Mouse (Mus musculus) MEL (cell line): Measurements from ENCODE around the gene Tcf7. TPM values are rescaled to one million over a fixed set of nuclear protein-coding genes. Genes with fewer than 3 reads are reported as not detected.

ENCODE experiments used
- DNase-seq: peaks from one replicate; pipeline ENCODE4 v3.0.0; 2011; ENCODE audit warnings: low read depth, low spot score
- H3K27ac ChIP-seq: 2 replicates; pipeline ENCODE4 v1.5.1; 2012; ENCODE audit warnings: low read depth, mild to moderate bottlenecking, control low read depth, low read length, moderate library complexity; ENCODE audit not compliant: control insufficient read depth
- H3K27me3 ChIP-seq, 2 experiments: fragments of 150-350 bp in 1 of 2; sonication (generic) in 1 of 2; 2 replicates each; pipeline ENCODE4 v1.6.1; 2012; ENCODE audit warnings: low read length in 2 of 2, mild to moderate bottlenecking in 2 of 2, improper control_type of control experiment in 1 of 2, moderate library complexity in 1 of 2; ENCODE audit not compliant: insufficient read depth in 2 of 2, control insufficient read depth in 1 of 2
- H3K36me3 ChIP-seq, 2 experiments: 2 replicates each; pipeline ENCODE4 v1.6.1; 2012 to 2014; ENCODE audit warnings: low read length in 2 of 2, improper control_type of control experiment in 1 of 2, inconsistent platforms in 1 of 2, mild to moderate bottlenecking in 1 of 2; ENCODE audit not compliant: insufficient read depth in 2 of 2, control insufficient read depth in 1 of 2
- H3K4me1 ChIP-seq, 2 experiments: fragments of 150-350 bp in 1 of 2; sonication (generic) in 1 of 2; 2 replicates each; pipeline ENCODE4 v1.6.1; 2012; ENCODE audit warnings: low read length in 2 of 2, improper control_type of control experiment in 1 of 2, mild to moderate bottlenecking in 1 of 2; ENCODE audit not compliant: insufficient read depth in 2 of 2, control insufficient read depth in 1 of 2
- H3K4me3 ChIP-seq, 2 experiments: fragments of 150-350 bp in 1 of 2; sonication (generic) in 1 of 2; 2 replicates each; pipeline ENCODE4 v1.5.1; 2012; ENCODE audit warnings: low read depth in 2 of 2, low read length in 2 of 2, mild to moderate bottlenecking in 2 of 2, moderate library complexity in 2 of 2, control low read depth in 1 of 2, improper control_type of control experiment in 1 of 2; ENCODE audit not compliant: control insufficient read depth in 1 of 2, insufficient read depth in 1 of 2
- H3K79me2 ChIP-seq: 2 replicates; pipeline ENCODE4 v1.6.1; 2012; ENCODE audit warnings: mild to moderate bottlenecking, low read length, moderate library complexity; ENCODE audit not compliant: control insufficient read depth, poor library complexity, insufficient read depth
- H3K9ac ChIP-seq: 2 replicates; pipeline ENCODE4 v1.6.1; 2012; ENCODE audit warnings: low read depth, mild to moderate bottlenecking, control low read depth, low read length, moderate library complexity; ENCODE audit not compliant: control insufficient read depth, poor library complexity, severe bottlenecking
- H3K9me3 ChIP-seq: fragments of 150-350 bp; sonication (generic); replicated peaks from 2 replicates; pipeline ENCODE4 v1.6.1; 2012; ENCODE audit warnings: mild to moderate bottlenecking, low read length, improper control_type of control experiment, moderate library complexity; ENCODE audit not compliant: insufficient read depth
- BHLHE40 ChIP-seq: IDR thresholded peaks from 2 replicates; pipeline ENCODE4 v1.6.1; 2012; ENCODE audit warnings: low read depth, mild to moderate bottlenecking, inconsistent platforms, low read length, improper control_type of control experiment, borderline replicate concordance
- CHD1 ChIP-seq: IDR thresholded peaks from 2 replicates; pipeline ENCODE4 v1.6.1; 2012; ENCODE audit warnings: low read depth, mild to moderate bottlenecking, inconsistent platforms, low read length, improper control_type of control experiment
- CHD2 ChIP-seq: IDR thresholded peaks from 2 replicates; pipeline ENCODE4 v1.6.1; 2011; ENCODE audit warnings: low read length, improper control_type of control experiment
- CTCF ChIP-seq, 3 experiments: IDR thresholded peaks in 2 of 3; conservative IDR thresholded peaks in 1 of 3; 2 replicates each; pipeline ENCODE4 v1.5.1; 2011 to 2012; ENCODE audit warnings: low read length in 3 of 3, low read depth in 2 of 3, mild to moderate bottlenecking in 2 of 3, improper control_type of control experiment in 1 of 3, inconsistent platforms in 1 of 3, mixed read lengths in 1 of 3, moderate library complexity in 1 of 3; ENCODE audit not compliant: control insufficient read depth in 1 of 3, insufficient read depth in 1 of 3, poor library complexity in 1 of 3, severe bottlenecking in 1 of 3
- ELF1 ChIP-seq: IDR thresholded peaks from 2 replicates; pipeline ENCODE4 v1.6.1; 2014; ENCODE audit warnings: low read depth, mild to moderate bottlenecking, inconsistent platforms, low read length, improper control_type of control experiment, moderate library complexity
- EP300 ChIP-seq, 2 experiments: IDR thresholded peaks; 2 replicates each; pipeline ENCODE4 v1.6.1; 2011; ENCODE audit warnings: improper control_type of control experiment in 2 of 2, low read length in 2 of 2, low read depth in 1 of 2, mild to moderate bottlenecking in 1 of 2
- GABPA ChIP-seq: IDR thresholded peaks from 2 replicates; pipeline ENCODE4 v1.6.1; 2012; ENCODE audit warnings: low read depth, mild to moderate bottlenecking, inconsistent platforms, low read length, improper control_type of control experiment, moderate library complexity
- HCFC1 ChIP-seq: IDR thresholded peaks from 2 replicates; pipeline ENCODE4 v1.6.1; 2012; ENCODE audit warnings: low read depth, mild to moderate bottlenecking, inconsistent platforms, low read length, improper control_type of control experiment, moderate library complexity
- MAFK ChIP-seq: IDR thresholded peaks from 2 replicates; pipeline ENCODE4 v1.6.1; 2011; ENCODE audit warnings: low read depth, mild to moderate bottlenecking, low read length, improper control_type of control experiment, borderline replicate concordance
- MAZ ChIP-seq: IDR thresholded peaks from 2 replicates; pipeline ENCODE4 v1.6.1; 2012; ENCODE audit warnings: low read depth, mild to moderate bottlenecking, inconsistent platforms, low read length, improper control_type of control experiment
- MEF2A ChIP-seq: IDR thresholded peaks from 2 replicates; pipeline ENCODE4 v1.6.1; 2014; ENCODE audit warnings: low read depth, mild to moderate bottlenecking, inconsistent platforms, low read length, improper control_type of control experiment; ENCODE audit not compliant: poor library complexity, insufficient replicate concordance, severe bottlenecking; ENCODE audit errors: extremely low read depth
- MYC ChIP-seq: IDR thresholded peaks from 2 replicates; pipeline ENCODE4 v1.6.1; 2011; ENCODE audit warnings: low read depth, mild to moderate bottlenecking, low read length, improper control_type of control experiment, moderate library complexity
- POLR2A ChIP-seq, 2 experiments: IDR thresholded peaks; 2 replicates each; pipeline ENCODE4 v1.6.1; 2011 to 2012; ENCODE audit warnings: low read length in 2 of 2, mild to moderate bottlenecking in 2 of 2, control low read depth in 1 of 2, improper control_type of control experiment in 1 of 2, low read depth in 1 of 2, moderate library complexity in 1 of 2; ENCODE audit not compliant: control insufficient read depth in 1 of 2, insufficient read depth in 1 of 2, poor library complexity in 1 of 2
- POLR2AphosphoS2 ChIP-seq: IDR thresholded peaks from 2 replicates; pipeline ENCODE4 v1.6.1; 2011; ENCODE audit warnings: low read length, improper control_type of control experiment
- POLR2AphosphoS5 ChIP-seq: IDR thresholded peaks from 2 replicates; pipeline ENCODE4 v1.6.1; 2012; ENCODE audit warnings: low read depth, borderline replicate concordance, mild to moderate bottlenecking, inconsistent platforms, low read length, moderate library complexity, mixed read lengths
- RAD21 ChIP-seq: IDR thresholded peaks from 2 replicates; pipeline ENCODE4 v1.6.1; 2011; ENCODE audit warnings: mild to moderate bottlenecking, low read depth, low read length, improper control_type of control experiment
- RCOR1 ChIP-seq: IDR thresholded peaks from 2 replicates; pipeline ENCODE4 v1.6.1; 2012; ENCODE audit warnings: low read depth, mild to moderate bottlenecking, inconsistent platforms, low read length, improper control_type of control experiment
- TAL1 ChIP-seq: IDR thresholded peaks from 2 replicates; pipeline ENCODE4 v1.6.1; 2012; ENCODE audit warnings: mild to moderate bottlenecking, inconsistent platforms, low read length, moderate library complexity, mixed read lengths
- TCF12 ChIP-seq: IDR thresholded peaks from 2 replicates; pipeline ENCODE4 v1.6.1; 2014; ENCODE audit warnings: low read depth, mild to moderate bottlenecking, inconsistent platforms, low read length, improper control_type of control experiment, moderate library complexity
- UBTF ChIP-seq: IDR thresholded peaks from 2 replicates; pipeline ENCODE4 v1.6.1; 2012; ENCODE audit warnings: low read depth, mild to moderate bottlenecking, inconsistent platforms, low read length, improper control_type of control experiment, moderate library complexity, borderline replicate concordance; ENCODE audit not compliant: insufficient read depth
- ZKSCAN1 ChIP-seq: IDR thresholded peaks from 2 replicates; pipeline ENCODE4 v1.6.1; 2012; ENCODE audit warnings: low read depth, mild to moderate bottlenecking, inconsistent platforms, low read length, improper control_type of control experiment, moderate library complexity
- ZMIZ1 ChIP-seq: IDR thresholded peaks from 2 replicates; pipeline ENCODE4 v1.6.1; 2012; ENCODE audit warnings: low read depth, mild to moderate bottlenecking, inconsistent platforms, low read length, improper control_type of control experiment, moderate library complexity
- ZNF384 ChIP-seq: IDR thresholded peaks from 2 replicates; pipeline ENCODE4 v1.6.1; 2012; ENCODE audit warnings: low read depth, mild to moderate bottlenecking, inconsistent platforms, low read length, improper control_type of control experiment
- polyA plus RNA-seq, 2 experiments: library from polyadenylated mRNA; stranded (reverse) in 1 of 2; unstranded in 1 of 2; fragments of >175 nt in 1 of 2; fragments of >200 nt in 1 of 2; gene quantifications; 2 replicates each; pipeline versions ENCODE4 v1.2.1 to v1.2.4; 2012; ENCODE audit warnings: low replicate concordance in 2 of 2, low read depth in 1 of 2; ENCODE audit not compliant: insufficient read length in 2 of 2, insufficient read depth in 1 of 2, missing spikeins in 1 of 2
- total RNA-seq: library from RNA; depleted of rRNA; stranded (reverse); fragments of 300-350 nt; gene quantifications from 2 replicates; pipeline ENCODE4 v1.2.3, GENCODE M21; 2012

Tcf7 gene
- total and polyA plus RNA-seq, 3 experiments = 0.12 to 2.3 TPM; not detected in 1

GRCm38 (mm10) chr11:52320529-52320928 is 37.7 kb upstream of the Tcf7 start:
- DNase-seq = no peak
- H3K9ac ChIP-seq = no peak overlapping the region
- no peaks in the 10 kb centered on the region for H3K79me2 ChIP-seq
- H3K9me3 ChIP-seq = no peaks in the 10 kb centered on the region
- H3K36me3 ChIP-seq = no peaks in the 10 kb centered on the region
- H3K27ac ChIP-seq = no peak overlapping the region
- TF ChIP-seq GABPA (no peak), MEF2A (no peak), TCF12 (no peak)
- TF ChIP-seq, all 39 proteins: peak for 0
- Histone ChIP-seq H3K4me3 (no peak overlapping the region), H3K27me3 (peaks cover 2 to 4% of the 10 kb centered on the region in 2 experiments), H3K4me1 (no peaks in the 10 kb centered on the region)

GRCm38 (mm10) chr11:52319664-52320063 is 36.9 kb upstream of the Tcf7 start:
- peaks cover 5 to 6% of the 10 kb centered on the region in 2 experiments for H3K27me3 ChIP-seq
- no peaks in the 10 kb centered on the region for H3K79me2 ChIP-seq
- TF ChIP-seq RCOR1 (no peak), HCFC1 (no peak), RAD21 (no peak), TAL1 (no peak), ZNF384 (no peak), ZKSCAN1 (no peak), BHLHE40 (no peak), MAZ (no peak), MAFK (no peak), POLR2A (IDR thresholded peaks at IDR 0.05; ENCODE audit: control insufficient read depth in 1 of 2, insufficient read depth in 1 of 2, low read depth in 1 of 2, low read length in 2 of 2, poor library complexity in 1 of 2) (no peak), POLR2AphosphoS5 (no peak), CHD2 (no peak), EP300 (IDR thresholded peaks at IDR 0.05; ENCODE audit: low read depth in 1 of 2, low read length in 2 of 2) (no peak), CHD1 (no peak), UBTF (no peak), ELF1 (no peak), CTCF (IDR thresholded peaks at IDR 0.05 in 2 of 3, conservative IDR thresholded peaks at IDR 0.05 in 1 of 3; ENCODE audit: control insufficient read depth in 1 of 3, insufficient read depth in 1 of 3, low read depth in 2 of 3, low read length in 3 of 3, poor library complexity in 1 of 3, severe bottlenecking in 1 of 3) (no peak), POLR2AphosphoS2 (no peak), MYC (no peak), ZMIZ1 (no peak)
- H3K9ac ChIP-seq = no peak overlapping the region
- no peak overlapping the region for H3K27ac ChIP-seq
- DNase-seq = no peak
- no peaks in the 10 kb centered on the region for H3K36me3 ChIP-seq
- H3K4me1 ChIP-seq = no peaks in the 10 kb centered on the region
- no peak overlapping the region for H3K4me3 ChIP-seq
- no peaks in the 10 kb centered on the region for H3K9me3 ChIP-seq
